Mouse (Mus musculus) bone marrow, adult 2 months (tissue): ENCODE results near the gene Tubb3.

Experiments
- CTCF ChIP-seq: fragments of 200-500 bp; IDR thresholded peaks from 2 replicates; pipeline ENCODE4 v1.5.1; 2011; ENCODE audit warnings: low read length, control low read depth; ENCODE audit not compliant: control insufficient read depth, insufficient read depth
- POLR2A ChIP-seq: fragments of 200-500 bp; IDR thresholded peaks from 2 replicates; pipeline ENCODE4 v1.6.1; 2011; ENCODE audit warnings: low read depth, mild to moderate bottlenecking, control low read depth, low read length, borderline replicate concordance; ENCODE audit not compliant: control insufficient read depth

GRCm38 (mm10) chr8:123421325-123421724, 10.1 kb downstream of the Tubb3 start:
- no peak for TF ChIP-seq CTCF
- TF ChIP-seq POLR2A = no peak
